Mouse (Mus musculus) left cerebral cortex, adult 8-10 months (tissue): Measurements from ENCODE around the gene Pcyt1b. TPM values are rescaled to one million over a fixed set of nuclear protein-coding genes. Genes with fewer than 3 reads are reported as not detected.

ENCODE experiments used
- DNase-seq, 2 experiments: peaks; one replicate each; pipeline ENCODE4 v3.0.0; 2022; ENCODE audit warnings: low spot score in 2 of 2
- total RNA-seq, 4 experiments: library from RNA; stranded (reverse); gene quantifications; 2 replicates each; pipeline ENCODE4 v1.2.4; 2022

Gene Pcyt1b
- total RNA-seq, 4 experiments from 2014 or later = 30.0 to 33.5 (median 31.9) TPM

- no peak for DNase-seq
Observed at GRCm38 (mm10) chrX:93732407-93732806, 77.7 kb downstream of the Pcyt1b start.

- DNase-seq = no peak
Observed at GRCm38 (mm10) chrX:93732975-93733748, 78.5 kb downstream of the Pcyt1b start.

GRCm38 (mm10) chrX:93749165-93749564 lies 94.5 kb downstream of the Pcyt1b start:
- no peak for DNase-seq

GRCm38 (mm10) chrX:93750566-93750965 lies 95.9 kb downstream of the Pcyt1b start:
- DNase-seq = no peak

GRCm38 (mm10) chrX:93755210-93755842 lies 100.7 kb downstream of the Pcyt1b start:
- no peak for DNase-seq

GRCm38 (mm10) chrX:93756867-93757455 lies 102.3 kb downstream of the Pcyt1b start:
- no peak for DNase-seq

GRCm38 (mm10) chrX:93760770-93761169 lies 106.1 kb downstream of the Pcyt1b start:
- DNase-seq = no peak

GRCm38 (mm10) chrX:93789562-93789961 lies 134.9 kb downstream of the Pcyt1b start:
- DNase-seq = no peak

- peak in 1 of 2 experiments; percentile 5 for DNase-seq
Observed at GRCm38 (mm10) chrX:93793168-93793567, 138.5 kb downstream of the Pcyt1b start.

Other genes starting within 250 kb of the Pcyt1b start
- 1 to 10 TPM; 7.5 to 8.9 (median 7.7) TPM for gene Pola1, start 22.7 kb upstream of the Pcyt1b start, total RNA-seq
- gene Pdk3, start 177.3 kb downstream of the Pcyt1b start, total RNA-seq = 10 to 100 TPM; 37.1 to 48.8 (median 44.1) TPM